ENCODE assay signal across 19 mouse cellular contexts in genomic region chr8:126772194-126772593, GRCm38 (mm10).
A peak's percentile ranks its signal among the peaks of the same experiment; 100 is the strongest.
DNase-seq lines count a peak whose midpoint lies in the region; ATAC-seq and TF ChIP-seq lines count a peak whose summit lies in the region.
"Had no signal": no experiment of that assay in that cellular context is flagged by ENCODE, and none has a peak within 500 bp of the region (broad histone marks: within the 10 kb centered on the region; RNA-seq: fewer than 3 reads in every experiment).

No protein-coding gene starts in this region.

- no peaks in the 10 kb centered on the region for H3K9me3 ChIP-seq in liver, postnatal 0 days (ENCODE audit: low read length)
- H3K9me3 ChIP-seq in liver, embryonic 12.5 days (replicated peaks) = no peaks in the 10 kb centered on the region
- H3K9me3 ChIP-seq in hindbrain, postnatal 0 days (ENCODE audit: low read length) = no peaks in the 10 kb centered on the region
- H3K9me3 ChIP-seq: embryonic facial prominence, embryonic 13.5 days; forebrain, embryonic 12.5 days; hindbrain, embryonic 12.5 days had no signal

- no peak for DNase-seq in gastrocnemius, adult 2 months
- no peak for DNase-seq in gastrocnemius, postnatal 25 days
- no peak for DNase-seq in liver, postnatal 0 days
- DNase-seq in adrenal gland, postnatal 36 days = peak; percentile 60 to 74
- no peak for DNase-seq in urinary bladder, postnatal 10 days (ENCODE audit: low spot score)
- no peak for DNase-seq in hindbrain, postnatal 0 days (ENCODE audit: low spot score)
- DNase-seq: cerebellum, adult 11 months; cerebellum, adult 8-10 months; cerebellum, postnatal 14 days; gastrocnemius, postnatal 14 days; heart, postnatal 10 days; kidney, adult 8-10 months had no signal

- intact Hi-C loops in gastrocnemius, adult 2 months (cut with DNase I) = no loop called here

- H3K4me3 ChIP-seq in gastrocnemius, adult 2 months = no peak overlapping the region
- no peak overlapping the region for H3K4me3 ChIP-seq in liver, postnatal 0 days (ENCODE audit: low read depth, low read length)
- H3K4me3 ChIP-seq in liver, embryonic 12.5 days = no peak overlapping the region
- H3K4me3 ChIP-seq in hindbrain, postnatal 0 days (ENCODE audit: low read length) = no peak overlapping the region
- H3K4me3 ChIP-seq: embryonic facial prominence, embryonic 13.5 days; forebrain, embryonic 12.5 days; heart, embryonic 13.5 days; hindbrain, embryonic 12.5 days had no signal

- 0 out of 2 replicates have a peak, but pooled peaks have one; percentile 14 for ATAC-seq in liver, postnatal 0 days
- ATAC-seq in liver, embryonic 12.5 days = no peak
- no peak for ATAC-seq in hindbrain, postnatal 0 days
- ATAC-seq: forebrain, embryonic 16.5 days; hindbrain, embryonic 16.5 days had no signal

- 64% methylated on average over 7 of the region's 7 CpGs for WGBS in liver, postnatal 0 days (ENCODE audit: insufficient replicate concordance)
- 65% methylated on average over 7 of the region's 7 CpGs for WGBS in liver, embryonic 12.5 days (ENCODE audit: insufficient replicate concordance)
- 90% methylated on average over 7 of the region's 7 CpGs for WGBS in hindbrain, postnatal 0 days

- peaks cover 32% of the 10 kb centered on the region for H3K4me1 ChIP-seq in liver, postnatal 0 days (ENCODE audit: insufficient read depth)
- H3K4me1 ChIP-seq in liver, embryonic 12.5 days = peaks cover 21% of the 10 kb centered on the region
- no peaks in the 10 kb centered on the region for H3K4me1 ChIP-seq in hindbrain, postnatal 0 days (ENCODE audit: insufficient read depth, low read length)
- H3K4me1 ChIP-seq: embryonic facial prominence, embryonic 13.5 days; forebrain, embryonic 12.5 days had no signal

- no peak for TF ChIP-seq CTCF in gastrocnemius, adult 2 months (IDR thresholded peaks at IDR 0.05)
- TF ChIP-seq CTCF in liver, postnatal 0 days (IDR thresholded peaks at IDR 0.05; ENCODE audit: low read depth) = no peak
- TF ChIP-seq CTCF in hindbrain, postnatal 0 days (IDR thresholded peaks at IDR 0.05; ENCODE audit: low read depth) = no peak

- H3K27me3 ChIP-seq in liver, postnatal 0 days (ENCODE audit: insufficient read depth, low read length) = no peaks in the 10 kb centered on the region
- H3K27me3 ChIP-seq in liver, embryonic 12.5 days (replicated peaks) = no peaks in the 10 kb centered on the region
- H3K27me3 ChIP-seq in hindbrain, postnatal 0 days (ENCODE audit: insufficient read depth, low read length) = no peaks in the 10 kb centered on the region
- H3K27me3 ChIP-seq: embryonic facial prominence, embryonic 13.5 days; forebrain, embryonic 12.5 days; heart, embryonic 13.5 days; hindbrain, embryonic 12.5 days had no signal

- TF ChIP-seq EP300 in liver, postnatal 0 days (IDR thresholded peaks at IDR 0.05; ENCODE audit: low read depth) = no peak

- no peak overlapping the region for H3K9ac ChIP-seq in liver, postnatal 0 days (replicated peaks)
- H3K9ac ChIP-seq in liver, embryonic 12.5 days = no peak overlapping the region
- H3K9ac ChIP-seq in hindbrain, postnatal 0 days (replicated peaks; ENCODE audit: low read length) = no peak overlapping the region
- H3K9ac ChIP-seq: embryonic facial prominence, embryonic 13.5 days; forebrain, embryonic 12.5 days; heart, embryonic 13.5 days; hindbrain, embryonic 12.5 days had no signal

- H3K4me2 ChIP-seq in liver, postnatal 0 days (ENCODE audit: low read depth, low read length) = no peak overlapping the region
- no peak overlapping the region for H3K4me2 ChIP-seq in liver, embryonic 12.5 days
- H3K4me2 ChIP-seq in hindbrain, postnatal 0 days (ENCODE audit: low read depth, low read length) = no peak overlapping the region
- H3K4me2 ChIP-seq: embryonic facial prominence, embryonic 13.5 days; forebrain, embryonic 12.5 days; heart, embryonic 13.5 days; hindbrain, embryonic 12.5 days had no signal

- H3K27ac ChIP-seq in gastrocnemius, adult 2 months = peak overlapping the region; percentile 12; the same call in 1 of the 2 replicates
- H3K27ac ChIP-seq in liver, postnatal 0 days (ENCODE audit: low read depth) = no peak overlapping the region; the same call in 1 of the 2 replicates
- no peak overlapping the region for H3K27ac ChIP-seq in liver, embryonic 12.5 days
- no peak overlapping the region for H3K27ac ChIP-seq in hindbrain, postnatal 0 days
- H3K27ac ChIP-seq: embryonic facial prominence, embryonic 13.5 days; forebrain, embryonic 12.5 days; heart, embryonic 13.5 days; hindbrain, embryonic 12.5 days had no signal

- H3K36me3 ChIP-seq in liver, postnatal 0 days (replicated peaks; ENCODE audit: insufficient read depth, low read length) = no peaks in the 10 kb centered on the region
- no peaks in the 10 kb centered on the region for H3K36me3 ChIP-seq in liver, embryonic 12.5 days
- no peaks in the 10 kb centered on the region for H3K36me3 ChIP-seq in hindbrain, postnatal 0 days (ENCODE audit: insufficient read depth, low read length)
- H3K36me3 ChIP-seq: embryonic facial prominence, embryonic 13.5 days; forebrain, embryonic 12.5 days; heart, embryonic 13.5 days; hindbrain, embryonic 12.5 days had no signal

Comparison
In these comparisons a context has a peak if more than half of its experiments do, and no peak if none do; other contexts are left out.
1. DNase-seq: peak in adrenal gland, postnatal 36 days (2 of 2); none in gastrocnemius, adult 2 months (single experiment), gastrocnemius, postnatal 25 days (single experiment), liver, postnatal 0 days (single experiment), urinary bladder, postnatal 10 days (single experiment) and hindbrain, postnatal 0 days (single experiment).